Mouse (Mus musculus) left cerebral cortex, adult 9 months (tissue): ENCODE measurements at regions not wholly inside any gene's neighbourhood (a gene's known extent, or its start where the extent isn't known, plus 50 kb on each side); places are given as distances from the start of the nearest gene placed in this dataset.
A peak's percentile ranks its signal among the peaks of the same experiment; 100 is the strongest.

Experiments used
- DNase-seq, 2 experiments: peaks; one replicate each; pipeline ENCODE4 v3.0.0; 2022; ENCODE audit warnings: low spot score in 2 of 2

- DNase-seq, result no peak
These were observed 250.6 kb downstream of the Uaca start for GRCm38 (mm10) chr9:61044983-61045382.

GRCm38 (mm10) chr9:61046517-61046916 lies 252.2 kb downstream of the Uaca start:
- DNase-seq, result peak in 1 of 2 experiments; percentile 40

GRCm38 (mm10) chr9:61047289-61047688 lies 252.9 kb downstream of the Uaca start:
- no peak for DNase-seq

GRCm38 (mm10) chr9:61048576-61048975 lies 254.2 kb downstream of the Uaca start:
- no peak for DNase-seq

- DNase-seq, result no peak
These were observed 258.3 kb downstream of the Uaca start for GRCm38 (mm10) chr9:61052621-61053020.

- DNase-seq, result peak in 1 of 2 experiments; percentile 41
These were observed 260.1 kb downstream of the Uaca start for GRCm38 (mm10) chr9:61054427-61054826.

GRCm38 (mm10) chr9:61055392-61055791 lies 261.1 kb downstream of the Uaca start:
- DNase-seq, result no peak

GRCm38 (mm10) chr9:61055928-61056730 lies 261.8 kb downstream of the Uaca start:
- DNase-seq, result no peak

GRCm38 (mm10) chr9:61056731-61057270 lies 262.5 kb downstream of the Uaca start:
- peak in 1 of 2 experiments; percentile 25 for DNase-seq

GRCm38 (mm10) chr9:61059225-61059624 lies 264.9 kb downstream of the Uaca start:
- no peak for DNase-seq

- no peak for DNase-seq
These were observed 266.6 kb downstream of the Uaca start for GRCm38 (mm10) chr9:61060958-61061357.

- no peak for DNase-seq
These were observed 270.5 kb downstream of the Uaca start for GRCm38 (mm10) chr9:61064714-61065305.

- DNase-seq, result no peak
These were observed 275.4 kb downstream of the Uaca start for GRCm38 (mm10) chr9:61069553-61070314.

- DNase-seq, result no peak
These were observed 276.0 kb downstream of the Uaca start for GRCm38 (mm10) chr9:61070315-61070707.

- no peak for DNase-seq
These were observed 276.5 kb downstream of the Uaca start for GRCm38 (mm10) chr9:61070861-61071260.

GRCm38 (mm10) chr9:61073482-61073881 lies 279.1 kb downstream of the Uaca start:
- no peak for DNase-seq

- no peak for DNase-seq
These were observed 280.7 kb downstream of the Uaca start for GRCm38 (mm10) chr9:61075071-61075470.

- DNase-seq, result no peak
These were observed 282.8 kb downstream of the Uaca start for GRCm38 (mm10) chr9:61077181-61077580.

GRCm38 (mm10) chr9:61077807-61078206 lies 283.5 kb downstream of the Uaca start:
- no peak for DNase-seq

GRCm38 (mm10) chr9:61081474-61082021 lies 287.2 kb downstream of the Uaca start:
- DNase-seq, result peak; percentile 40 to 49

GRCm38 (mm10) chr9:61084655-61085230 lies 287.4 kb upstream of the Tle3 start:
- no peak for DNase-seq

- no peak for DNase-seq
These were observed 285.1 kb upstream of the Tle3 start for GRCm38 (mm10) chr9:61087035-61087434.
